ENCODE assay signal across 14 mouse cellular contexts in the genomic region with DNA sequence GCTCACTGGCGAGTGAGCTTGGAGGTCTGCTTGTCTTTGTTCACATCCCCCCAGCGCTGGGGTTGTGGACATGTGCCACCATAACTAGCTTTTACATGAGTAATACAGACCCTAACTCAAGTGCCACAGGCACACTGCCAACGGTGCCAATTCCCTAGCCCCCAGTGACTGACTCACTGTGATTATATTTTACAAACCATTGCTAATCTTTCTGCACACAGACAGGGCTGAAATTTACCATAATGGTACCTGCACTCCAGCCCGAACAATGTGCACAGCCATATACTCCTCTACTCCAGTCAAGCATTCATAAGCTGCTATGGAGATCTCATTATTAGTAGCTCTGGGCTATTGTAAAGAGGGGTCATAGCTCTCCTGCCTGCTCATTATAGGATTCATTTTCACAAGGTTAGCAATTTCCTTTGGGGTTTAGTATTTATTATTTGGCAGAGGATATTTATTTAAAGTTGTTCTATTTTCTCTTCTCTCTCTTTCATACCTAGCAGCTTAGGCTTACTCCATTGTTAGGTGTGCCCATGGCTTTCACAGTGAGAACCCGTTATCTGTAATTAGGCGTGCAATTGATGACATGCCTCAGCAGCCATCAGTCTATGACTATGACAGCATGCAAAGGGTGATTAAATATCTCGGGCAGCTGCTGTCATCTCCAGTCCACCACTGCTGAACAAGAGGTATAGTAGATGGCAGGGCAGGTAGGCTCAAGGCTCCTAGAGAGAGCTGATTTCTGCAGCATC.
DNase-seq lines count a peak whose midpoint lies in the region; ATAC-seq and TF ChIP-seq lines count a peak whose summit lies in the region.
"Had no signal": no experiment of that assay in that cellular context is flagged by ENCODE, and none has a peak within 500 bp of the region (broad histone marks: within the 10 kb centered on the region; RNA-seq: fewer than 3 reads in every experiment).

No protein-coding gene starts in this region.

- 0 out of 2 replicates have a peak, but pooled peaks have one; percentile 67 for ATAC-seq in embryonic facial prominence, embryonic 15.5 days (ENCODE audit: insufficient number of reproducible peaks, low FRiP score, low TSS enrichment, low read depth)
- ATAC-seq in hindbrain, embryonic 13.5 days (ENCODE audit: low FRiP score), result peak; percentile 91
- peak; percentile 90 for ATAC-seq in neural tube, embryonic 12.5 days (ENCODE audit: low FRiP score, low read depth)

- no peak for TF ChIP-seq POLR2A in cerebellum, adult 2 months (IDR thresholded peaks at IDR 0.05; ENCODE audit: borderline replicate concordance, insufficient read depth, low read length)

- H3K27me3 ChIP-seq in cerebellum, adult 2 months (ENCODE audit: control insufficient read depth, insufficient read depth, low read length), result no peaks in the 10 kb centered on the region
- H3K27me3 ChIP-seq in embryonic facial prominence, embryonic 15.5 days, result no peaks in the 10 kb centered on the region
- no peaks in the 10 kb centered on the region for H3K27me3 ChIP-seq in hindbrain, embryonic 13.5 days
- H3K27me3 ChIP-seq in neural tube, embryonic 12.5 days (replicated peaks), result no peaks in the 10 kb centered on the region

- no peaks in the 10 kb centered on the region for H3K9me3 ChIP-seq in embryonic facial prominence, embryonic 15.5 days (replicated peaks)
- no peaks in the 10 kb centered on the region for H3K9me3 ChIP-seq in hindbrain, embryonic 13.5 days
- no peaks in the 10 kb centered on the region for H3K9me3 ChIP-seq in neural tube, embryonic 12.5 days

- DNase-seq in cerebellum, postnatal 10 days, result peak; percentile 13 to 28
- no peak for DNase-seq in cerebellum, adult 2 months
- DNase-seq in layer of hippocampus, adult 8-10 months (ENCODE audit: low spot score in 2 of 2), result no peak
- DNase-seq in urinary bladder, postnatal 4 days (ENCODE audit: low spot score in 2 of 2), result no peak
- DNase-seq in lung, postnatal 25 days (ENCODE audit: low spot score), result no peak
- DNase-seq: cerebellum, adult 9-11 months; gastrocnemius, postnatal 14 days; kidney, adult 11 months; lung, embryonic 14.5 days; spleen, adult 18-20 months had no signal

- TF ChIP-seq CTCF in cerebellum, adult 2 months (IDR thresholded peaks at IDR 0.05; ENCODE audit: borderline replicate concordance, insufficient read depth, low read depth, low read length), result no peak

- no peaks in the 10 kb centered on the region for H3K4me1 ChIP-seq in cerebellum, adult 2 months (ENCODE audit: control insufficient read depth, insufficient read depth, low read length)
- H3K4me1 ChIP-seq in embryonic facial prominence, embryonic 15.5 days, result no peaks in the 10 kb centered on the region
- peaks cover 16% of the 10 kb centered on the region for H3K4me1 ChIP-seq in hindbrain, embryonic 13.5 days (replicated peaks)
- H3K4me1 ChIP-seq in neural tube, embryonic 12.5 days, result no peaks in the 10 kb centered on the region

- 52% methylated on average over 7 of the region's 7 CpGs for WGBS in cerebellum, adult 2 months
- WGBS in embryonic facial prominence, embryonic 15.5 days, result 69% methylated on average over 7 of the region's 7 CpGs
- WGBS in hindbrain, embryonic 13.5 days, result 35% methylated on average over 7 of the region's 7 CpGs
- WGBS in neural tube, embryonic 12.5 days, result 43% methylated on average over 7 of the region's 7 CpGs

- no peak overlapping the region for H3K4me3 ChIP-seq in cerebellum, adult 2 months (replicated peaks; ENCODE audit: insufficient read depth, low read depth, low read length)
- H3K4me3 ChIP-seq in embryonic facial prominence, embryonic 15.5 days (replicated peaks), result no peak overlapping the region
- no peak overlapping the region for H3K4me3 ChIP-seq in hindbrain, embryonic 13.5 days
- H3K4me3 ChIP-seq in neural tube, embryonic 12.5 days, result no peak overlapping the region
- H3K4me3 ChIP-seq: erythroblast, embryonic 14.5 days had no signal

- H3K27ac ChIP-seq in cerebellum, adult 2 months (ENCODE audit: insufficient read depth, low read length), result no peak overlapping the region
- H3K27ac ChIP-seq in embryonic facial prominence, embryonic 15.5 days (replicated peaks), result no peak overlapping the region
- H3K27ac ChIP-seq in hindbrain, embryonic 13.5 days, result peak overlapping the region; percentile 97
- peak overlapping the region; percentile 42 for H3K27ac ChIP-seq in neural tube, embryonic 12.5 days

- H3K36me3 ChIP-seq in embryonic facial prominence, embryonic 15.5 days, result no peaks in the 10 kb centered on the region
- no peaks in the 10 kb centered on the region for H3K36me3 ChIP-seq in hindbrain, embryonic 13.5 days
- no peaks in the 10 kb centered on the region for H3K36me3 ChIP-seq in neural tube, embryonic 12.5 days

- H3K4me2 ChIP-seq in embryonic facial prominence, embryonic 15.5 days (replicated peaks), result no peak overlapping the region
- H3K4me2 ChIP-seq in hindbrain, embryonic 13.5 days, result peak overlapping the region; percentile 29
- H3K4me2 ChIP-seq in neural tube, embryonic 12.5 days (replicated peaks), result 0 out of 2 replicates have a peak overlapping the region, but pooled peaks have one; percentile 1
- H3K4me2 ChIP-seq: lung, embryonic 14.5 days had no signal

- no peak overlapping the region for H3K9ac ChIP-seq in embryonic facial prominence, embryonic 15.5 days
- H3K9ac ChIP-seq in hindbrain, embryonic 13.5 days, result peak overlapping the region; percentile 43
- H3K9ac ChIP-seq in neural tube, embryonic 12.5 days, result no peak overlapping the region
- H3K9ac ChIP-seq: lung, embryonic 14.5 days had no signal

Comparison
In these comparisons a context has a peak if more than half of its experiments do, and no peak if none do; other contexts are left out.
1. DNase-seq: peak in cerebellum, postnatal 10 days (2 of 2); none in cerebellum, adult 2 months (0 of 2), layer of hippocampus, adult 8-10 months (0 of 2), urinary bladder, postnatal 4 days (0 of 2) and lung, postnatal 25 days (single experiment).
2. H3K27ac ChIP-seq: peak in hindbrain, embryonic 13.5 days (single experiment) and neural tube, embryonic 12.5 days (single experiment); none in cerebellum, adult 2 months (single experiment) and embryonic facial prominence, embryonic 15.5 days (single experiment).
3. Peak in every context shown above with its lines, with median percentiles within 50 percentile points of each other: ATAC-seq.